Mouse (Mus musculus) MEL (cell line): Measurements from ENCODE around the gene Cacna1g. TPM values are rescaled to one million over a fixed set of nuclear protein-coding genes. Genes with fewer than 3 reads are reported as not detected.

Experiments
- DNase-seq: peaks from one replicate; pipeline ENCODE4 v3.0.0; 2011; ENCODE audit warnings: low read depth, low spot score
- H3K27ac ChIP-seq: 2 replicates; pipeline ENCODE4 v1.5.1; 2012; ENCODE audit warnings: low read depth, mild to moderate bottlenecking, control low read depth, low read length, moderate library complexity; ENCODE audit not compliant: control insufficient read depth
- H3K27me3 ChIP-seq, 2 experiments: fragments of 150-350 bp in 1 of 2; sonication (generic) in 1 of 2; 2 replicates each; pipeline ENCODE4 v1.6.1; 2012; ENCODE audit warnings: low read length in 2 of 2, mild to moderate bottlenecking in 2 of 2, improper control_type of control experiment in 1 of 2, moderate library complexity in 1 of 2; ENCODE audit not compliant: insufficient read depth in 2 of 2, control insufficient read depth in 1 of 2
- H3K36me3 ChIP-seq, 2 experiments: 2 replicates each; pipeline ENCODE4 v1.6.1; 2012 to 2014; ENCODE audit warnings: low read length in 2 of 2, improper control_type of control experiment in 1 of 2, inconsistent platforms in 1 of 2, mild to moderate bottlenecking in 1 of 2; ENCODE audit not compliant: insufficient read depth in 2 of 2, control insufficient read depth in 1 of 2
- H3K4me1 ChIP-seq, 2 experiments: fragments of 150-350 bp in 1 of 2; sonication (generic) in 1 of 2; 2 replicates each; pipeline ENCODE4 v1.6.1; 2012; ENCODE audit warnings: low read length in 2 of 2, improper control_type of control experiment in 1 of 2, mild to moderate bottlenecking in 1 of 2; ENCODE audit not compliant: insufficient read depth in 2 of 2, control insufficient read depth in 1 of 2
- H3K4me3 ChIP-seq, 2 experiments: fragments of 150-350 bp in 1 of 2; sonication (generic) in 1 of 2; 2 replicates each; pipeline ENCODE4 v1.5.1; 2012; ENCODE audit warnings: low read depth in 2 of 2, low read length in 2 of 2, mild to moderate bottlenecking in 2 of 2, moderate library complexity in 2 of 2, control low read depth in 1 of 2, improper control_type of control experiment in 1 of 2; ENCODE audit not compliant: control insufficient read depth in 1 of 2, insufficient read depth in 1 of 2
- H3K79me2 ChIP-seq: 2 replicates; pipeline ENCODE4 v1.6.1; 2012; ENCODE audit warnings: mild to moderate bottlenecking, low read length, moderate library complexity; ENCODE audit not compliant: control insufficient read depth, poor library complexity, insufficient read depth
- H3K9ac ChIP-seq: 2 replicates; pipeline ENCODE4 v1.6.1; 2012; ENCODE audit warnings: low read depth, mild to moderate bottlenecking, control low read depth, low read length, moderate library complexity; ENCODE audit not compliant: control insufficient read depth, poor library complexity, severe bottlenecking
- H3K9me3 ChIP-seq: fragments of 150-350 bp; sonication (generic); replicated peaks from 2 replicates; pipeline ENCODE4 v1.6.1; 2012; ENCODE audit warnings: mild to moderate bottlenecking, low read length, improper control_type of control experiment, moderate library complexity; ENCODE audit not compliant: insufficient read depth
- BHLHE40 ChIP-seq: IDR thresholded peaks from 2 replicates; pipeline ENCODE4 v1.6.1; 2012; ENCODE audit warnings: low read depth, mild to moderate bottlenecking, inconsistent platforms, low read length, improper control_type of control experiment, borderline replicate concordance
- CHD1 ChIP-seq: IDR thresholded peaks from 2 replicates; pipeline ENCODE4 v1.6.1; 2012; ENCODE audit warnings: low read depth, mild to moderate bottlenecking, inconsistent platforms, low read length, improper control_type of control experiment
- CHD2 ChIP-seq: IDR thresholded peaks from 2 replicates; pipeline ENCODE4 v1.6.1; 2011; ENCODE audit warnings: low read length, improper control_type of control experiment
- E2F4 ChIP-seq: IDR thresholded peaks from 2 replicates; pipeline ENCODE4 v1.6.1; 2011; ENCODE audit warnings: low read depth, low read length, improper control_type of control experiment, borderline replicate concordance
- ELF1 ChIP-seq: IDR thresholded peaks from 2 replicates; pipeline ENCODE4 v1.6.1; 2014; ENCODE audit warnings: low read depth, mild to moderate bottlenecking, inconsistent platforms, low read length, improper control_type of control experiment, moderate library complexity
- EP300 ChIP-seq, 2 experiments: IDR thresholded peaks; 2 replicates each; pipeline ENCODE4 v1.6.1; 2011; ENCODE audit warnings: improper control_type of control experiment in 2 of 2, low read length in 2 of 2, low read depth in 1 of 2, mild to moderate bottlenecking in 1 of 2
- GATA1 ChIP-seq: IDR thresholded peaks from 2 replicates; pipeline ENCODE4 v1.6.1; 2011; ENCODE audit warnings: low read depth, low read length, improper control_type of control experiment
- HCFC1 ChIP-seq: IDR thresholded peaks from 2 replicates; pipeline ENCODE4 v1.6.1; 2012; ENCODE audit warnings: low read depth, mild to moderate bottlenecking, inconsistent platforms, low read length, improper control_type of control experiment, moderate library complexity
- JUND ChIP-seq: IDR thresholded peaks from 2 replicates; pipeline ENCODE4 v1.6.1; 2011; ENCODE audit warnings: low read depth, mild to moderate bottlenecking, improper control_type of control experiment, low read length
- MAFK ChIP-seq: IDR thresholded peaks from 2 replicates; pipeline ENCODE4 v1.6.1; 2011; ENCODE audit warnings: low read depth, mild to moderate bottlenecking, low read length, improper control_type of control experiment, borderline replicate concordance
- MAX ChIP-seq: IDR thresholded peaks from 2 replicates; pipeline ENCODE4 v1.6.1; 2011; ENCODE audit warnings: low read length, improper control_type of control experiment
- MAZ ChIP-seq: IDR thresholded peaks from 2 replicates; pipeline ENCODE4 v1.6.1; 2012; ENCODE audit warnings: low read depth, mild to moderate bottlenecking, inconsistent platforms, low read length, improper control_type of control experiment
- MEF2A ChIP-seq: IDR thresholded peaks from 2 replicates; pipeline ENCODE4 v1.6.1; 2014; ENCODE audit warnings: low read depth, mild to moderate bottlenecking, inconsistent platforms, low read length, improper control_type of control experiment; ENCODE audit not compliant: poor library complexity, insufficient replicate concordance, severe bottlenecking; ENCODE audit errors: extremely low read depth
- MYB ChIP-seq: IDR thresholded peaks from 2 replicates; pipeline ENCODE4 v1.6.1; 2011; ENCODE audit warnings: mild to moderate bottlenecking, low read depth, low read length, improper control_type of control experiment
- MYC ChIP-seq: IDR thresholded peaks from 2 replicates; pipeline ENCODE4 v1.6.1; 2011; ENCODE audit warnings: low read depth, mild to moderate bottlenecking, low read length, improper control_type of control experiment, moderate library complexity
- NELFE ChIP-seq: IDR thresholded peaks from 2 replicates; pipeline ENCODE4 v1.6.1; 2011; ENCODE audit warnings: low read depth, low read length, improper control_type of control experiment
- NRF1 ChIP-seq: IDR thresholded peaks from 2 replicates; pipeline ENCODE4 v1.6.1; 2014; ENCODE audit warnings: low read depth, mild to moderate bottlenecking, inconsistent platforms, low read length, improper control_type of control experiment, moderate library complexity; ENCODE audit not compliant: poor library complexity, insufficient read depth, severe bottlenecking
- POLR2A ChIP-seq, 2 experiments: IDR thresholded peaks; 2 replicates each; pipeline ENCODE4 v1.6.1; 2011 to 2012; ENCODE audit warnings: low read length in 2 of 2, mild to moderate bottlenecking in 2 of 2, control low read depth in 1 of 2, improper control_type of control experiment in 1 of 2, low read depth in 1 of 2, moderate library complexity in 1 of 2; ENCODE audit not compliant: control insufficient read depth in 1 of 2, insufficient read depth in 1 of 2, poor library complexity in 1 of 2
- POLR2AphosphoS5 ChIP-seq: IDR thresholded peaks from 2 replicates; pipeline ENCODE4 v1.6.1; 2012; ENCODE audit warnings: low read depth, borderline replicate concordance, mild to moderate bottlenecking, inconsistent platforms, low read length, moderate library complexity, mixed read lengths
- RCOR1 ChIP-seq: IDR thresholded peaks from 2 replicates; pipeline ENCODE4 v1.6.1; 2012; ENCODE audit warnings: low read depth, mild to moderate bottlenecking, inconsistent platforms, low read length, improper control_type of control experiment
- SIN3A ChIP-seq: IDR thresholded peaks from 2 replicates; pipeline ENCODE4 v1.6.1; 2012; ENCODE audit warnings: low read length, improper control_type of control experiment, inconsistent platforms
- SMC3 ChIP-seq: IDR thresholded peaks from 2 replicates; pipeline ENCODE4 v1.6.1; 2011; ENCODE audit warnings: low read depth, low read length, improper control_type of control experiment
- TAL1 ChIP-seq: IDR thresholded peaks from 2 replicates; pipeline ENCODE4 v1.6.1; 2012; ENCODE audit warnings: mild to moderate bottlenecking, inconsistent platforms, low read length, moderate library complexity, mixed read lengths
- TBP ChIP-seq: IDR thresholded peaks from 2 replicates; pipeline ENCODE4 v1.8.0; 2011; ENCODE audit warnings: low read depth, low read length, improper control_type of control experiment
- TCF12 ChIP-seq: IDR thresholded peaks from 2 replicates; pipeline ENCODE4 v1.6.1; 2014; ENCODE audit warnings: low read depth, mild to moderate bottlenecking, inconsistent platforms, low read length, improper control_type of control experiment, moderate library complexity
- USF2 ChIP-seq, 2 experiments: IDR thresholded peaks; 2 replicates each; pipeline ENCODE4 v1.6.1; 2011 to 2012; ENCODE audit warnings: improper control_type of control experiment in 2 of 2, low read length in 2 of 2, borderline replicate concordance in 1 of 2, inconsistent platforms in 1 of 2, low read depth in 1 of 2, mild to moderate bottlenecking in 1 of 2; ENCODE audit not compliant: insufficient read depth in 1 of 2
- ZC3H11A ChIP-seq: IDR thresholded peaks from 2 replicates; pipeline ENCODE4 v1.6.1; 2012; ENCODE audit warnings: low read depth, mild to moderate bottlenecking, inconsistent platforms, low read length, improper control_type of control experiment
- ZKSCAN1 ChIP-seq: IDR thresholded peaks from 2 replicates; pipeline ENCODE4 v1.6.1; 2012; ENCODE audit warnings: low read depth, mild to moderate bottlenecking, inconsistent platforms, low read length, improper control_type of control experiment, moderate library complexity
- ZMIZ1 ChIP-seq: IDR thresholded peaks from 2 replicates; pipeline ENCODE4 v1.6.1; 2012; ENCODE audit warnings: low read depth, mild to moderate bottlenecking, inconsistent platforms, low read length, improper control_type of control experiment, moderate library complexity
- polyA plus RNA-seq, 2 experiments: library from polyadenylated mRNA; stranded (reverse) in 1 of 2; unstranded in 1 of 2; fragments of >175 nt in 1 of 2; fragments of >200 nt in 1 of 2; gene quantifications; 2 replicates each; pipeline versions ENCODE4 v1.2.1 to v1.2.4; 2012; ENCODE audit warnings: low replicate concordance in 2 of 2, low read depth in 1 of 2; ENCODE audit not compliant: insufficient read length in 2 of 2, insufficient read depth in 1 of 2, missing spikeins in 1 of 2
- total RNA-seq: library from RNA; depleted of rRNA; stranded (reverse); fragments of 300-350 nt; gene quantifications from 2 replicates; pipeline ENCODE4 v1.2.3, GENCODE M21; 2012

Gene Cacna1g
- total and polyA plus RNA-seq, 3 experiments, result 0.01 to 0.04 TPM; not detected in 1

GRCm38 (mm10) chr11:94404641-94405260, 69.2 kb downstream of the Cacna1g start (continued):
- TF ChIP-seq MEF2A (no peak), NELFE (no peak), HCFC1 (no peak), NRF1 (no peak), TAL1 (no peak), SMC3 (peak; percentile 100), USF2 (IDR thresholded peaks at IDR 0.05; ENCODE audit: borderline replicate concordance in 1 of 2, insufficient read depth in 1 of 2, low read depth in 1 of 2, low read length in 2 of 2) (no peak), TCF12 (no peak), CHD2 (no peak), ZKSCAN1 (no peak), EP300 (IDR thresholded peaks at IDR 0.05; ENCODE audit: low read depth in 1 of 2, low read length in 2 of 2) (no peak), JUND (no peak)

- Histone ChIP-seq H3K9ac (no peak overlapping the region), H3K9me3 (no peaks in the 10 kb centered on the region), H3K4me1 (no peaks in the 10 kb centered on the region), H3K79me2 (no peaks in the 10 kb centered on the region), H3K27me3 (peaks cover 3 to 24% of the 10 kb centered on the region in 2 experiments), H3K36me3 (no peaks in the 10 kb centered on the region), H3K4me3 (no peak overlapping the region), H3K27ac (no peak overlapping the region)
- TF ChIP-seq RCOR1 (no peak), HCFC1 (no peak), MYB (no peak), SIN3A (no peak)
- no peak for DNase-seq
Measured at GRCm38 (mm10) chr11:94404178-94404577, 69.8 kb downstream of the Cacna1g start.

- H3K79me2 ChIP-seq, result no peaks in the 10 kb centered on the region
- no peak overlapping the region for H3K9ac ChIP-seq
- H3K27ac ChIP-seq, result no peak overlapping the region
- H3K4me1 ChIP-seq, result no peaks in the 10 kb centered on the region
- no peak for DNase-seq
- H3K27me3 ChIP-seq, result peaks cover 7 to 27% of the 10 kb centered on the region in 2 experiments
- H3K9me3 ChIP-seq, result no peaks in the 10 kb centered on the region
- no peaks in the 10 kb centered on the region for H3K36me3 ChIP-seq
- no peak overlapping the region for H3K4me3 ChIP-seq
- TF ChIP-seq ZC3H11A, result no peak
- TF ChIP-seq EP300 (IDR thresholded peaks at IDR 0.05; ENCODE audit: low read depth in 1 of 2, low read length in 2 of 2), result no peak
- TF ChIP-seq ZKSCAN1, result no peak
- TF ChIP-seq E2F4, result no peak
- TF ChIP-seq GATA1, result no peak
- no peak for TF ChIP-seq HCFC1
- no peak for TF ChIP-seq ZMIZ1
- TF ChIP-seq POLR2AphosphoS5, result no peak
- no peak for TF ChIP-seq MAFK
- no peak for TF ChIP-seq CHD1
- TF ChIP-seq ELF1, result no peak
- TF ChIP-seq TBP, result no peak
- no peak for TF ChIP-seq MAZ
- no peak for TF ChIP-seq SIN3A
- TF ChIP-seq POLR2A (IDR thresholded peaks at IDR 0.05; ENCODE audit: control insufficient read depth in 1 of 2, insufficient read depth in 1 of 2, low read depth in 1 of 2, low read length in 2 of 2, poor library complexity in 1 of 2), result no peak
- TF ChIP-seq MYC, result no peak
- no peak for TF ChIP-seq TAL1
- no peak for TF ChIP-seq BHLHE40
- no peak for TF ChIP-seq MAX
- TF ChIP-seq RCOR1, result no peak
Measured at GRCm38 (mm10) chr11:94403757-94404156, 70.2 kb downstream of the Cacna1g start.
